Mouse (Mus musculus): Measurements from ENCODE around the gene Tmem219. TPM values are rescaled to one million over a fixed set of nuclear protein-coding genes. Genes with fewer than 3 reads are reported as not detected.
A peak's percentile ranks its signal among the peaks of the same experiment; 100 is the strongest.
"Not testable (repeated sequence)": the region's sequence is repeated elsewhere in the genome, so short reads cannot be mapped to it uniquely, and the experiment has no call there.

Gene Tmem219
- total and polyA plus RNA-seq, 3 experiments = 8.6 to 33.6 (median 12.0) TPM

GRCm38 (mm10) chr7:126919973-126920372 is 2.7 kb downstream of the Tmem219 start:
- Histone ChIP-seq H3K27me3 (ENCODE audit: control insufficient read depth, insufficient read depth, low read length) (no peaks in the 10 kb centered on the region), H3K79me2 (replicated peaks; ENCODE audit: control insufficient read depth, insufficient read depth, low read length) (no peaks in the 10 kb centered on the region), H3K27ac (no peak overlapping the region), H3K4me3 (no peak overlapping the region), H3K4me1 (ENCODE audit: control insufficient read depth, insufficient read depth, low read length) (no peaks in the 10 kb centered on the region), H3K36me3 (ENCODE audit: control insufficient read depth, insufficient read depth, low read length) (no peaks in the 10 kb centered on the region), H3K9ac (ENCODE audit: low read depth, low read length) (no peak overlapping the region)
- 80% methylated on average over 4 of the region's 4 CpGs for WGBS
- DNase-seq = no peak
- intact Hi-C loops (cut with DNase I) = no loop called here
- TF ChIP-seq CTCF (IDR thresholded peaks at IDR 0.05) (no peak), EP300 (IDR thresholded peaks at IDR 0.05; ENCODE audit: insufficient read depth, low read depth, low read length) (no peak), POLR2A (IDR thresholded peaks at IDR 0.05; ENCODE audit: insufficient read depth, low read depth, low read length) (no peak)

- DNase-seq; H3K27ac ChIP-seq; H3K9ac ChIP-seq (ENCODE audit: low read depth, low read length); H3K27me3 ChIP-seq (ENCODE audit: control insufficient read depth, insufficient read depth, low read length); intact Hi-C loops (cut with DNase I); H3K79me2 ChIP-seq (replicated peaks; ENCODE audit: control insufficient read depth, insufficient read depth, low read length); H3K4me3 ChIP-seq; H3K36me3 ChIP-seq (ENCODE audit: control insufficient read depth, insufficient read depth, low read length); H3K4me1 ChIP-seq (ENCODE audit: control insufficient read depth, insufficient read depth, low read length): not testable (repeated sequence)
- WGBS = 50% methylated on average over 4 of the region's 4 CpGs
These were observed 4.4 kb downstream of the Tmem219 start for GRCm38 (mm10) chr7:126918356-126918755.

- no peaks in the 10 kb centered on the region for H3K36me3 ChIP-seq (ENCODE audit: control insufficient read depth, insufficient read depth, low read length)
- no peak overlapping the region for H3K9ac ChIP-seq (ENCODE audit: low read depth, low read length)
- H3K4me1 ChIP-seq (ENCODE audit: control insufficient read depth, insufficient read depth, low read length) = no peaks in the 10 kb centered on the region
- no peaks in the 10 kb centered on the region for H3K79me2 ChIP-seq (replicated peaks; ENCODE audit: control insufficient read depth, insufficient read depth, low read length)
- no peak overlapping the region for H3K27ac ChIP-seq
- TF ChIP-seq CTCF (IDR thresholded peaks at IDR 0.05) (no peak), EP300 (IDR thresholded peaks at IDR 0.05; ENCODE audit: insufficient read depth, low read depth, low read length) (no peak), POLR2A (IDR thresholded peaks at IDR 0.05; ENCODE audit: insufficient read depth, low read depth, low read length) (no peak)
- no peak overlapping the region for H3K4me3 ChIP-seq
- no peaks in the 10 kb centered on the region for H3K27me3 ChIP-seq (ENCODE audit: control insufficient read depth, insufficient read depth, low read length)
- DNase-seq = no peak
- intact Hi-C loops (cut with DNase I) = no loop called here
- 76% methylated on average over 3 of the region's 3 CpGs for WGBS
These were observed 7.9 kb downstream of the Tmem219 start for GRCm38 (mm10) chr7:126914844-126915243.

GRCm38 (mm10) chr7:126905590-126905989 is 17.1 kb downstream of the Tmem219 start:
- H3K27ac ChIP-seq = no peak overlapping the region
- H3K27me3 ChIP-seq (ENCODE audit: control insufficient read depth, insufficient read depth, low read length) = no peaks in the 10 kb centered on the region
- H3K36me3 ChIP-seq (ENCODE audit: control insufficient read depth, insufficient read depth, low read length) = no peaks in the 10 kb centered on the region
- H3K4me1 ChIP-seq (ENCODE audit: control insufficient read depth, insufficient read depth, low read length) = no peaks in the 10 kb centered on the region
- no peak overlapping the region for H3K9ac ChIP-seq (ENCODE audit: low read depth, low read length)
- no peak for DNase-seq
- 53% methylated on average over 3 of the region's 3 CpGs for WGBS
- intact Hi-C loops (cut with DNase I) = no loop called here
- H3K4me3 ChIP-seq = no peak overlapping the region
- TF ChIP-seq EP300 (IDR thresholded peaks at IDR 0.05; ENCODE audit: insufficient read depth, low read depth, low read length) = no peak
- no peak for TF ChIP-seq CTCF (IDR thresholded peaks at IDR 0.05)
- no peak for TF ChIP-seq POLR2A (IDR thresholded peaks at IDR 0.05; ENCODE audit: insufficient read depth, low read depth, low read length)
- no peaks in the 10 kb centered on the region for H3K79me2 ChIP-seq (replicated peaks; ENCODE audit: control insufficient read depth, insufficient read depth, low read length)

- H3K79me2 ChIP-seq (replicated peaks; ENCODE audit: control insufficient read depth, insufficient read depth, low read length); H3K4me3 ChIP-seq; H3K36me3 ChIP-seq (ENCODE audit: control insufficient read depth, insufficient read depth, low read length); DNase-seq; H3K27ac ChIP-seq; H3K4me1 ChIP-seq (ENCODE audit: control insufficient read depth, insufficient read depth, low read length); H3K9ac ChIP-seq (ENCODE audit: low read depth, low read length); H3K27me3 ChIP-seq (ENCODE audit: control insufficient read depth, insufficient read depth, low read length): not testable (repeated sequence)
- 97% methylated on average over 8 of the region's 9 CpGs for WGBS
- intact Hi-C loops (cut with DNase I) = loop anchor here (5.0 kb wide), 2 partner anchors 37 to 128 kb away; partner anchors contain the start of genes Hirip3, Ino80e and Maz
These were observed 22.9 kb downstream of the Tmem219 start for GRCm38 (mm10) chr7:126899781-126900180.

- H3K4me3 ChIP-seq = peak overlapping the region; percentile 75
- H3K27ac ChIP-seq = peak overlapping the region; percentile 97
- peak overlapping the region; percentile 91 for H3K9ac ChIP-seq (ENCODE audit: low read depth, low read length)
- 13% methylated on average over 37 of the region's 37 CpGs for WGBS
- TF ChIP-seq EP300 (IDR thresholded peaks at IDR 0.05; ENCODE audit: insufficient read depth, low read depth, low read length) (0 out of 2 replicates have a peak, but pooled peaks have one; percentile 3), POLR2A (IDR thresholded peaks at IDR 0.05; ENCODE audit: insufficient read depth, low read depth, low read length) (peak; percentile 95), CTCF (IDR thresholded peaks at IDR 0.05) (no peak)
- no peaks in the 10 kb centered on the region for H3K27me3 ChIP-seq (ENCODE audit: control insufficient read depth, insufficient read depth, low read length)
- peak; percentile 97 to 98 for DNase-seq
- no peaks in the 10 kb centered on the region for H3K79me2 ChIP-seq (replicated peaks; ENCODE audit: control insufficient read depth, insufficient read depth, low read length)
- intact Hi-C loops (cut with DNase I) = loop anchor here (1.0 to 5.0 kb wide), 4 partner anchors 13 to 129 kb away; partner anchors contain the start of genes Hirip3, Ino80e, Kctd13 and Maz
- no peaks in the 10 kb centered on the region; the same call in none of the 2 replicates for H3K36me3 ChIP-seq (ENCODE audit: control insufficient read depth, insufficient read depth, low read length)
- H3K4me1 ChIP-seq (ENCODE audit: control insufficient read depth, insufficient read depth, low read length) = peaks cover 8% of the 10 kb centered on the region
These were observed 24.4 kb downstream of the Tmem219 start for GRCm38 (mm10) chr7:126898102-126898990.

Measured in heart, adult 2 months (tissue).